Mouse (Mus musculus) stomach, postnatal 0 days (tissue): Measurements from ENCODE around the gene Hint1.

Experiments
- CTCF ChIP-seq: IDR thresholded peaks from 2 replicates; pipeline ENCODE4 v1.5.1; 2016; ENCODE audit warnings: antibody characterized with exemption, low read depth, mild to moderate bottlenecking, moderate library complexity
- EP300 ChIP-seq: optimal IDR thresholded peaks from 2 replicates; pipeline ENCODE3; 2016; ENCODE audit warnings: antibody characterized with exemption

DNA sequence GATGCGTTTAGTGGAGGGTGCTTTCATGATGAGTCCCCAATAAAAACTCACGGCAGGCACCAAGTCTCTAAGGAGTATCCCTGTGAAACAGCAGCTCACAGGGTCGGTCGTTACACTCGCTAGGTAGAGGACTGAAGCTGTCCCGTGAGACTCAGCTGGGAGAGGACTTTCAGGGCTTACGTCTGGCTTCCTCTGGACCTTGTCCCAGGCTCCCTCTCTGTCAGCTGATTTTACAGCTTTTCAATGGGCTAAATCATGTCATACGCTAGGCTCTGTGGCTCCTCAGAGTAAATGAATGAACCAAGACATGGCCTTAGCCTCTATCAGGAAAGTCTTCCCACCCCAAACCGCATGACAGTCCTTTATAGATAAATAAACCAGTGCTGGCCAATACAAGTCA lies 28.4 kb downstream of the Hint1 start:
- TF ChIP-seq CTCF = no peak
- no peak for TF ChIP-seq EP300
